23 mouse cellular contexts compared by ENCODE assay signal in the genomic region with DNA sequence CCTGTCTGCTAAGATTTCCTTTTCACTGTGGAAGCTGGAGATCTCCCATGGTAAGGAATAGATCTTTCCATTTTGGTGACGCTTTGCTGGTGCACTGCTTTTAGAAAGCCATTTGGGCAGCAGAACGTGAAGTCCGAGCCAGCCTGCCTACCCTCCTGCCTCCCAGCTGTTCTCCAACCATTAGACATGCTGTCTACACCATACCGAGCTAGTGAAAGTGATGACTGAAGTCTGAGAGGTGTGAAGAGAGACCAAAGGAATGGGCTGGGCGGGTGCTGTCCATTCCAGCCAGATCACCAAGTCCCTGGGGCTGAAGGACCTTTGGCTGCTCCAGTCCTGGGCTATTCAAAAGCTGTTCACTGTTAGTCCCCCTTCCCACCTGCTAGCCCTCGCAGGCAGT.
A peak's percentile ranks its signal among the peaks of the same experiment; 100 is the strongest.
DNase-seq lines count a peak whose midpoint lies in the region; ATAC-seq and TF ChIP-seq lines count a peak whose summit lies in the region.
"Had no signal": no experiment of that assay in that cellular context is flagged by ENCODE, and none has a peak within 500 bp of the region (broad histone marks: within the 10 kb centered on the region; RNA-seq: fewer than 3 reads in every experiment).

No protein-coding gene starts in this region.

- no peaks in the 10 kb centered on the region for H3K36me3 ChIP-seq in heart, embryonic 11.5 days (ENCODE audit: control insufficient read depth, insufficient read depth, low read length)
- H3K36me3 ChIP-seq in heart, embryonic 10.5 days: no peaks in the 10 kb centered on the region
- H3K36me3 ChIP-seq: embryonic facial prominence, embryonic 13.5 days; G1E; heart, embryonic 13.5 days; hindbrain, embryonic 13.5 days; intestine, embryonic 15.5 days had no signal

- no peak overlapping the region for H3K27ac ChIP-seq in gastrocnemius, adult 2 months
- no peak overlapping the region for H3K27ac ChIP-seq in heart, embryonic 11.5 days (ENCODE audit: low read depth, low read length)
- H3K27ac ChIP-seq in heart, embryonic 10.5 days: no peak overlapping the region
- H3K27ac ChIP-seq: embryonic facial prominence, embryonic 13.5 days; heart, embryonic 13.5 days; hindbrain, embryonic 13.5 days; intestine, embryonic 15.5 days had no signal

- intact Hi-C loops in gastrocnemius, adult 2 months (cut with DNase I): no loop called here

- 30% methylated on average over 6 of the region's 6 CpGs for WGBS in heart, embryonic 11.5 days (ENCODE audit: insufficient replicate concordance)
- WGBS in heart, embryonic 10.5 days: 35% methylated on average over 6 of the region's 6 CpGs

- H3K4me2 ChIP-seq in heart, embryonic 11.5 days: 0 out of 2 replicates have a peak overlapping the region, but pooled peaks have one; percentile 0
- H3K4me2 ChIP-seq: embryonic facial prominence, embryonic 13.5 days; heart, embryonic 13.5 days; hindbrain, embryonic 13.5 days; intestine, embryonic 15.5 days had no signal

- H3K4me1 ChIP-seq in heart, embryonic 11.5 days (ENCODE audit: control insufficient read depth, insufficient read depth, low read length): no peaks in the 10 kb centered on the region
- no peaks in the 10 kb centered on the region; the same call in 1 of the 2 replicates for H3K4me1 ChIP-seq in heart, embryonic 10.5 days
- H3K4me1 ChIP-seq: embryonic facial prominence, embryonic 13.5 days; heart, embryonic 13.5 days; hindbrain, embryonic 13.5 days; intestine, embryonic 15.5 days had no signal

- TF ChIP-seq CTCF in gastrocnemius, adult 2 months (IDR thresholded peaks at IDR 0.05): no peak

- peak; percentile 6 for DNase-seq in embryo, embryonic 10 days (ENCODE audit: low spot score)
- DNase-seq in embryo, embryonic 9.5 days (ENCODE audit: extremely low spot score): no peak
- peak; percentile 28 for DNase-seq in gastrocnemius, adult 2 months
- DNase-seq in gastrocnemius, adult 8-10 months (ENCODE audit: low spot score in 2 of 2): no peak
- no peak for DNase-seq in heart, embryonic 10.5 days (ENCODE audit: low spot score)
- DNase-seq in brain, adult 2 months (ENCODE audit: low read depth, low spot score): peak; percentile 17
- no peak for DNase-seq in cerebellum, adult 18-20 months
- DNase-seq: adrenal gland, adult 8-10 months; adrenal gland, postnatal 36 days; B cell, adult 2 months; cerebellum, adult 11 months; cerebellum, adult 9-10 months; cerebellum, postnatal 25 days; heart, postnatal 4 days; kidney, adult 18-20 months had no signal

- no peak overlapping the region for H3K4me3 ChIP-seq in gastrocnemius, adult 2 months
- no peak overlapping the region for H3K4me3 ChIP-seq in heart, embryonic 11.5 days (ENCODE audit: low read depth, low read length)
- H3K4me3 ChIP-seq in heart, embryonic 10.5 days: no peak overlapping the region
- H3K4me3 ChIP-seq: embryonic facial prominence, embryonic 13.5 days; heart, embryonic 13.5 days; hindbrain, embryonic 13.5 days; intestine, embryonic 15.5 days had no signal

- no peaks in the 10 kb centered on the region for H3K9me3 ChIP-seq in heart, embryonic 11.5 days (replicated peaks; ENCODE audit: control insufficient read depth, low read length)
- H3K9me3 ChIP-seq in heart, embryonic 10.5 days: no peaks in the 10 kb centered on the region
- H3K9me3 ChIP-seq: embryonic facial prominence, embryonic 13.5 days; G1E; heart, embryonic 13.5 days; hindbrain, embryonic 13.5 days; intestine, embryonic 15.5 days had no signal

- H3K9ac ChIP-seq in heart, embryonic 11.5 days (ENCODE audit: low read depth, low read length): no peak overlapping the region
- H3K9ac ChIP-seq: embryonic facial prominence, embryonic 13.5 days; heart, embryonic 13.5 days; hindbrain, embryonic 13.5 days; intestine, embryonic 15.5 days had no signal

- ATAC-seq in heart, embryonic 11.5 days (replicated peaks; ENCODE audit: insufficient number of reproducible peaks, low FRiP score, low TSS enrichment): no peak
- ATAC-seq: CD4-positive, CD25-positive, alpha-beta regulatory T cell, adult 4 months; forebrain, embryonic 14.5 days; intestine, embryonic 15.5 days had no signal

- no peaks in the 10 kb centered on the region for H3K27me3 ChIP-seq in heart, embryonic 11.5 days (ENCODE audit: control insufficient read depth, insufficient read depth, low read length)
- no peaks in the 10 kb centered on the region for H3K27me3 ChIP-seq in heart, embryonic 10.5 days (ENCODE audit: insufficient read depth, poor library complexity, severe bottlenecking)
- H3K27me3 ChIP-seq: embryonic facial prominence, embryonic 13.5 days; heart, embryonic 13.5 days; hindbrain, embryonic 13.5 days; intestine, embryonic 15.5 days had no signal

Comparison
In these comparisons a context has a peak if more than half of its experiments do, and no peak if none do; other contexts are left out.
1. DNase-seq: peak in embryo, embryonic 10 days (single experiment), gastrocnemius, adult 2 months (single experiment) and brain, adult 2 months (single experiment); none in embryo, embryonic 9.5 days (single experiment), gastrocnemius, adult 8-10 months (0 of 2), heart, embryonic 10.5 days (single experiment) and cerebellum, adult 18-20 months (0 of 2).